Mouse (Mus musculus) E14TG2a.4 (cell line): Measurements from ENCODE around the gene Lats1.

Experiments used
- CTCF ChIP-seq: conservative IDR thresholded peaks from 2 replicates; pipeline ENCODE4 v1.5.1; 2014; ENCODE audit warnings: low read length
- NANOG ChIP-seq: IDR thresholded peaks from 2 replicates; pipeline ENCODE4 v1.6.1; 2014; ENCODE audit warnings: borderline replicate concordance, low read length, mixed read lengths

DNA sequence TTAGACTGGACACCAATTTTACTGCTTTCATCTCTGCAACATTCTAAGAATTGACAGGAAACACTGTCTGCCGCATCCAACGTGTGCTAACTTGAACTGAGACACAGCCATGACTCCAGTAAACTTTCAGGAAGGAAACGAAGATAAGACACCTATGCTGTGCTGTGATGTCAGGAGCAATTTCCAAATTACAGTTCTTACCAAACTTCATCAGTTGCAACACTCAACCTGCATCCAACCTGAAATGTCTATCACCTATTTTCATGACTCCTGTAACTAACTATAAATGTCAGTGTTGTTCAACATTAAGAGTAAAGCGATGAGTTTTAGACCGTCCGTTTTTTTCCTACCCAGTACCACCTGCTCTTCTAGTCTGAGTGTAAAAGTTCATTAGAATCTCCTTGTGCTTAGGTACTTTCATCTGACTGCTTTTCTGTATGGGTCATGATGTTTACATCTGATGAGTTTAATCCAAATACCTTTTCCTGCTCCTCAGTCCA lies 16.9 kb upstream of the Lats1 start:
- TF ChIP-seq CTCF = no peak
- no peak for TF ChIP-seq NANOG
